Mouse (Mus musculus): ENCODE measurements around the gene Stra6.

- TF ChIP-seq CTCF (IDR thresholded peaks at IDR 0.05; ENCODE audit: extremely low read depth, insufficient read depth, insufficient read length, insufficient replicate concordance) (no peak), POLR2A (IDR thresholded peaks at IDR 0.05; ENCODE audit: low read depth, low read length) (no peak)
These were observed 22.6 kb upstream of the Stra6 start for GRCm38 (mm10) chr9:58040977-58041376.

All from spleen, adult 2 months (tissue).